Mouse (Mus musculus) kidney, postnatal 0 days (tissue): ENCODE measurements at regions not wholly inside any gene's neighbourhood (a gene's known extent, or its start where the extent isn't known, plus 50 kb on each side); places are given as distances from the start of the nearest gene placed in this dataset.

Experiments used
- ATAC-seq: fragments of 200-750 bp; cut with Nextera tagmentation; replicated peaks from 2 replicates; pipeline ENCODE4 v1.8.0; 2017; ENCODE audit warnings: low read depth, moderate number of reproducible peaks, moderate TSS enrichment, moderate library complexity; ENCODE audit not compliant: low FRiP score
- DNase-seq: peaks from one replicate; pipeline ENCODE4 v3.0.0-alpha.2; 2016; ENCODE audit warnings: low spot score
- H3K27ac ChIP-seq: fragments of 300-500 bp; sonication (generic); 2 replicates; pipeline ENCODE4 v1.5.1; 2014; ENCODE audit warnings: mild to moderate bottlenecking
- H3K27me3 ChIP-seq: fragments of 300-500 bp; sonication (generic); 2 replicates; pipeline ENCODE4 v1.6.1; 2014; ENCODE audit warnings: low read length, mixed read lengths; ENCODE audit not compliant: insufficient read depth
- H3K36me3 ChIP-seq: fragments of 300-500 bp; sonication (generic); 2 replicates; pipeline ENCODE4 v1.6.1; 2014; ENCODE audit warnings: low read length, mixed read lengths; ENCODE audit not compliant: insufficient read depth
- H3K4me1 ChIP-seq: fragments of 300-500 bp; sonication (generic); replicated peaks from 2 replicates; pipeline ENCODE4 v1.6.1; 2014; ENCODE audit warnings: antibody characterized with exemption, low read length, mixed read lengths; ENCODE audit not compliant: insufficient read depth
- H3K4me2 ChIP-seq: fragments of 300-500 bp; sonication (generic); 2 replicates; pipeline ENCODE4 v1.6.1; 2014; ENCODE audit warnings: mild to moderate bottlenecking, low read length, moderate library complexity, mixed read lengths
- H3K4me3 ChIP-seq: fragments of 300-500 bp; sonication (generic); replicated peaks from 2 replicates; pipeline ENCODE4 v1.5.1; 2014; ENCODE audit warnings: low read depth, low read length
- H3K9ac ChIP-seq: fragments of 300-500 bp; sonication (generic); 2 replicates; pipeline ENCODE4 v1.6.1; 2014; ENCODE audit warnings: low read depth, low read length
- H3K9me3 ChIP-seq: fragments of 300-500 bp; sonication (generic); replicated peaks from 2 replicates; pipeline ENCODE4 v1.6.1; 2016; ENCODE audit warnings: low read length, inconsistent platforms, mixed read lengths
- CTCF ChIP-seq: IDR thresholded peaks from 2 replicates; pipeline ENCODE4 v1.5.1; 2016; ENCODE audit warnings: antibody characterized with exemption, low read depth, mild to moderate bottlenecking, moderate library complexity
- WGBS: fragments of 180-500 bp; shearing (Covaris S2); extraction: QIAGEN DNeasy Blood & Tissue Kit; methylation state at CpG from one replicate; pipeline ENCODE4 v1.1.7; 2014; 5-methylcytosine and 5-hydroxymethylcytosine counted together

- TF ChIP-seq CTCF: no peak
- Histone ChIP-seq H3K9ac (no peak overlapping the region), H3K9me3 (no peaks in the 10 kb centered on the region), H3K27me3 (no peaks in the 10 kb centered on the region), H3K4me1 (no peaks in the 10 kb centered on the region), H3K27ac (no peak overlapping the region), H3K4me3 (no peak overlapping the region), H3K4me2 (no peak overlapping the region), H3K36me3 (no peaks in the 10 kb centered on the region)
- WGBS: 54% methylated on average over 9 of the region's 9 CpGs
- ATAC-seq: no peak
- DNase-seq: no peak
Measured at GRCm38 (mm10) chr4:55215425-55216174, 134.2 kb upstream of the Rad23b start.

- ATAC-seq (no peak), DNase-seq (no peak)
- Histone ChIP-seq H3K36me3 (no peaks in the 10 kb centered on the region), H3K9ac (no peak overlapping the region), H3K27me3 (no peaks in the 10 kb centered on the region), H3K4me3 (no peak overlapping the region), H3K27ac (no peak overlapping the region), H3K4me1 (no peaks in the 10 kb centered on the region), H3K9me3 (no peaks in the 10 kb centered on the region), H3K4me2 (no peak overlapping the region)
- TF ChIP-seq CTCF: no peak
- 56% methylated on average over 6 of the region's 6 CpGs for WGBS
Measured at GRCm38 (mm10) chr4:55216175-55216545, 133.7 kb upstream of the Rad23b start.

- no peak for TF ChIP-seq CTCF
- ATAC-seq: no peak
- Histone ChIP-seq H3K9ac (no peak overlapping the region), H3K27ac (no peak overlapping the region), H3K9me3 (no peaks in the 10 kb centered on the region), H3K4me1 (no peaks in the 10 kb centered on the region), H3K4me3 (no peak overlapping the region), H3K4me2 (no peak overlapping the region), H3K27me3 (no peaks in the 10 kb centered on the region), H3K36me3 (no peaks in the 10 kb centered on the region)
- DNase-seq: no peak
- WGBS: 79% methylated on average over 5 of the region's 5 CpGs
Measured at GRCm38 (mm10) chr4:55225766-55226165, 124.1 kb upstream of the Rad23b start.

GRCm38 (mm10) chr4:55227394-55227793 is 122.4 kb upstream of the Rad23b start:
- Histone ChIP-seq H3K36me3 (no peaks in the 10 kb centered on the region), H3K4me2 (no peak overlapping the region), H3K4me1 (no peaks in the 10 kb centered on the region), H3K4me3 (no peak overlapping the region), H3K9me3 (no peaks in the 10 kb centered on the region), H3K27me3 (no peaks in the 10 kb centered on the region), H3K9ac (no peak overlapping the region), H3K27ac (no peak overlapping the region)
- TF ChIP-seq CTCF: peak; percentile 59; the same call in 1 of the 2 replicates
- DNase-seq: peak; percentile 41
- WGBS: 29% methylated on average over 3 of the region's 3 CpGs
- ATAC-seq: no peak

- no peak overlapping the region for H3K4me2 ChIP-seq
- WGBS: 30% methylated on average over 4 of the region's 4 CpGs
- ATAC-seq (no peak), DNase-seq (peak; percentile 40)
- no peaks in the 10 kb centered on the region for H3K9me3 ChIP-seq
- H3K4me3 ChIP-seq: no peak overlapping the region
- H3K27me3 ChIP-seq: no peaks in the 10 kb centered on the region
- no peak overlapping the region for H3K9ac ChIP-seq
- TF ChIP-seq CTCF: peak; percentile 69
- no peak overlapping the region for H3K27ac ChIP-seq
- no peaks in the 10 kb centered on the region for H3K4me1 ChIP-seq
- H3K36me3 ChIP-seq: no peaks in the 10 kb centered on the region
Measured at GRCm38 (mm10) chr4:55231522-55231921, 118.3 kb upstream of the Rad23b start.

- Histone ChIP-seq H3K4me1 (no peaks in the 10 kb centered on the region), H3K27ac (no peak overlapping the region), H3K27me3 (no peaks in the 10 kb centered on the region), H3K9ac (no peak overlapping the region), H3K4me3 (no peak overlapping the region), H3K36me3 (no peaks in the 10 kb centered on the region), H3K4me2 (no peak overlapping the region), H3K9me3 (no peaks in the 10 kb centered on the region)
- ATAC-seq: no peak
- TF ChIP-seq CTCF: no peak
- 73% methylated on average over 6 of the region's 6 CpGs for WGBS
- DNase-seq: no peak
Measured at GRCm38 (mm10) chr4:55237856-55238255, 112.0 kb upstream of the Rad23b start.

- no peak for ATAC-seq
- TF ChIP-seq CTCF: peak; percentile 98
- H3K4me3 ChIP-seq: no peak overlapping the region
- H3K27me3 ChIP-seq: no peaks in the 10 kb centered on the region
- peak; percentile 87 for DNase-seq
- no peak overlapping the region for H3K9ac ChIP-seq
- no peaks in the 10 kb centered on the region for H3K9me3 ChIP-seq
- 6% methylated on average over 7 of the region's 7 CpGs for WGBS
- no peaks in the 10 kb centered on the region for H3K4me1 ChIP-seq
- H3K4me2 ChIP-seq: no peak overlapping the region
- H3K36me3 ChIP-seq: no peaks in the 10 kb centered on the region
- H3K27ac ChIP-seq: no peak overlapping the region
Measured at GRCm38 (mm10) chr4:55240450-55240849, 109.4 kb upstream of the Rad23b start.
